Mouse (Mus musculus) C2C12 (cell line): Measurements from ENCODE around the gene Gm20518.

Experiments used
- CEBPB ChIP-seq: IDR thresholded peaks from one replicate; pipeline ENCODE4 v1.6.1; 2011; ENCODE audit warnings: low read depth, mild to moderate bottlenecking, control low read depth, moderate library complexity
- CTCF ChIP-seq: IDR thresholded peaks from one replicate; pipeline ENCODE4 v1.5.1; 2011; ENCODE audit not compliant: control insufficient read depth, insufficient read depth, insufficient read length
- FOSL1 ChIP-seq: IDR thresholded peaks from one replicate; pipeline ENCODE4 v1.8.0; 2011; ENCODE audit warnings: mild to moderate bottlenecking, low read length; ENCODE audit not compliant: poor library complexity, insufficient read depth, severe bottlenecking
- MAX ChIP-seq: IDR thresholded peaks from one replicate; pipeline ENCODE4 v1.6.1; 2011; ENCODE audit warnings: mild to moderate bottlenecking, control low read depth

DNA sequence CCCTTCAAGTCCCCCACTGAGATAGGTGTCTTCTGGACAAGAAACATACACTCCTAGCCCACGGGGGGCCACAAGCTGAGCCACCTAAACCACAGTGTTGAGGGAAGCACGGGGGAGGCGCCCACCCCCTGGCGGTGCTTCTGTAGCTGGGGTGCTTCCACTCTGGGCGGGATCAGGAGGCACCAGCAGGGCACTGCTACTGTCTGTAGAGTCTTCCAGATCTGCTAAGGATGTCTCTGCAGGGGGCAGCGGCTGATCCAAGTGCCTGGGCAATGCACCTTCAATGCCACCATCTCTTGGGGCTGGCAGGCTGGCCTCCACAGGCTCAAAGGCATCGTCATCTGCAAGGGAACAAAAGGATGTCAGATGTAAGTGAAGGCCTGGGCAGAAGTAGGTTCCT, 49.0 kb downstream of the Gm20518 start:
- TF ChIP-seq CTCF (no peak), FOSL1 (no peak), CEBPB (no peak), MAX (no peak)
